In the genomic region with DNA sequence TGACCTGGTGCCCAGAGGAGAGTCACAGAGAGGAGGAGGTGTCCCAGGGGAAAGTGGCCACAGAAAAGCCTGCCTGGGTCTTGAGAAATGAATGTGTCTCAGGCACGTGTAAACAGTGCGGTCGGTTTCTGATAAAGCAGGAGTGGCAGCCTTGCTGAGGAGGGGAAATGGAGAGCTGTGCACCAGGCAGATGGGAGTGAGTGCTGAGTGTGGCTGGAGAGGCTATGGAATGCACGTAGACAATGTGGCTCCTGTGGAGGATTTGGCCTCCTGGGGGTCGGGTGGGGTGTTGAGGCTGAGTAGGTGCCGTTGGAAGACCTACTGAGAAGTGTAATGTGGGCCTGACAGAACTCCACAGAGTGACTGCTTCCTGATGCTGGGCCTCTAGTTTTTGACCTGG, we compare ENCODE assay signal across 9 mouse cellular contexts. TPM values are rescaled to one million over a fixed set of nuclear protein-coding genes. Genes with fewer than 3 reads are reported as not detected.
A peak's percentile ranks its signal among the peaks of the same experiment; 100 is the strongest.
DNase-seq lines count a peak whose midpoint lies in the region; ATAC-seq and TF ChIP-seq lines count a peak whose summit lies in the region.
"Not testable (repeated sequence)": the region's sequence is repeated elsewhere in the genome, so short reads cannot be mapped to it uniquely, and the experiment has no call there.
"Had no signal": no experiment of that assay in that cellular context is flagged by ENCODE, and none has a peak within 500 bp of the region (broad histone marks: within the 10 kb centered on the region; RNA-seq: fewer than 3 reads in every experiment).

No protein-coding gene starts in this region.

- not testable (repeated sequence) for H3K4me3 ChIP-seq in heart, embryonic 10.5 days; lung, embryonic 14.5 days (ENCODE audit: low read depth, low read length); lung, embryonic 16.5 days (ENCODE audit: low read length); midbrain, embryonic 10.5 days; stomach, postnatal 0 days (ENCODE audit: low read depth, low read length)

- not testable (repeated sequence) for H3K9ac ChIP-seq in lung, embryonic 14.5 days; lung, embryonic 16.5 days (ENCODE audit: low read length); stomach, postnatal 0 days (ENCODE audit: low read length)

- H3K27me3 ChIP-seq in heart, embryonic 10.5 days (ENCODE audit: insufficient read depth, poor library complexity, severe bottlenecking); lung, embryonic 14.5 days (ENCODE audit: insufficient read depth, low read length); lung, embryonic 16.5 days (ENCODE audit: control insufficient read depth, insufficient read depth, low read depth, low read length); midbrain, embryonic 10.5 days (ENCODE audit: low read depth, poor library complexity, severe bottlenecking); stomach, postnatal 0 days (ENCODE audit: control insufficient read depth, insufficient read depth, low read length): not testable (repeated sequence)

- 36% methylated on average over 6 of the region's 6 CpGs for whole genome bisulfite sequencing in heart, embryonic 10.5 days
- 13% methylated on average over 6 of the region's 6 CpGs for WGBS in lung, embryonic 14.5 days
- 7% methylated on average over 6 of the region's 6 CpGs for WGBS in lung, embryonic 16.5 days
- 75% methylated on average over 6 of the region's 6 CpGs for WGBS in midbrain, embryonic 10.5 days
- WGBS in stomach, postnatal 0 days: 34% methylated on average over 6 of the region's 6 CpGs

- H3K4me1 ChIP-seq in heart, embryonic 10.5 days: peaks cover 17% of the 10 kb centered on the region
- not testable (repeated sequence) for H3K4me1 ChIP-seq in lung, embryonic 14.5 days (ENCODE audit: insufficient read depth); lung, embryonic 16.5 days (replicated peaks; ENCODE audit: control insufficient read depth, insufficient read depth, low read length); midbrain, embryonic 10.5 days; stomach, postnatal 0 days (replicated peaks; ENCODE audit: control insufficient read depth, insufficient read depth)

- H3K36me3 ChIP-seq in heart, embryonic 10.5 days: peaks cover 60% of the 10 kb centered on the region
- peaks cover 43% of the 10 kb centered on the region for H3K36me3 ChIP-seq in lung, embryonic 14.5 days (ENCODE audit: insufficient read depth)
- H3K36me3 ChIP-seq in lung, embryonic 16.5 days (ENCODE audit: control insufficient read depth, insufficient read depth, low read length); stomach, postnatal 0 days (ENCODE audit: control insufficient read depth, insufficient read depth, low read length): not testable (repeated sequence)
- peaks cover 15% of the 10 kb centered on the region for H3K36me3 ChIP-seq in midbrain, embryonic 10.5 days

- TF ChIP-seq EP300 in stomach, postnatal 0 days (optimal IDR thresholded peaks at IDR 0.05): not testable (repeated sequence)

- ATAC-seq in lung, embryonic 14.5 days (ENCODE audit: insufficient read depth): peak; percentile 83
- peak; percentile 83 for ATAC-seq in lung, embryonic 16.5 days (ENCODE audit: low read depth)
- peak; percentile 59; the same call in 1 of the 2 replicates for ATAC-seq in stomach, postnatal 0 days (ENCODE audit: low FRiP score, low TSS enrichment)

- not testable (repeated sequence) for H3K4me2 ChIP-seq in lung, embryonic 14.5 days; lung, embryonic 16.5 days (ENCODE audit: low read depth, low read length); stomach, postnatal 0 days (replicated peaks; ENCODE audit: low read depth)

- H3K27ac ChIP-seq in heart, embryonic 10.5 days; midbrain, embryonic 10.5 days (replicated peaks); stomach, postnatal 0 days (replicated peaks): not testable (repeated sequence)
- peak overlapping the region; percentile 33; the same call in 1 of the 2 replicates for H3K27ac ChIP-seq in lung, embryonic 14.5 days (ENCODE audit: low read depth)
- peak overlapping the region; percentile 84 for H3K27ac ChIP-seq in lung, embryonic 16.5 days (ENCODE audit: low read length)

- not testable (repeated sequence) for H3K9me3 ChIP-seq in heart, embryonic 10.5 days; lung, embryonic 14.5 days (ENCODE audit: low read depth, low read length); lung, embryonic 16.5 days (ENCODE audit: control insufficient read depth, low read length); midbrain, embryonic 10.5 days (replicated peaks); stomach, postnatal 0 days (ENCODE audit: control insufficient read depth, low read length)

- TF ChIP-seq CTCF in lung, embryonic 14.5 days (IDR thresholded peaks at IDR 0.05; ENCODE audit: low read depth); stomach, postnatal 0 days (IDR thresholded peaks at IDR 0.05; ENCODE audit: low read depth): not testable (repeated sequence)

- peak; percentile 29 for DNase-seq in ZHBTc4 (ENCODE audit: low read depth, low spot score)
- peak; percentile 75 for DNase-seq in heart, embryonic 10.5 days (ENCODE audit: low spot score)
- peak; percentile 39 for DNase-seq in lung, embryonic 14.5 days
- peak; percentile 6 for DNase-seq in midbrain, embryonic 10.5 days (ENCODE audit: low spot score)
- not testable (repeated sequence) for DNase-seq in stomach, postnatal 0 days (ENCODE audit: low spot score)

RNA-seq across cellular contexts. Expression of gene Fam228a, which starts 32.6 kb away (rescaled TPM):
- polyA plus RNA-seq in heart, embryonic 10.5 days (2016; fragmentation: Nextera tagmentation; extraction: Ambion mirVana): 0.31 and 0.35 TPM in 2 replicates
- 0.39 and 0.41 TPM in 2 replicates for polyA plus RNA-seq in lung, embryonic 14.5 days (2014; fragmentation: Nextera tagmentation; extraction: Ambion mirVana)
- polyA plus RNA-seq in lung, embryonic 16.5 days (2015; fragmentation: Nextera tagmentation; extraction: Ambion mirVana): 0.13 and 0.34 TPM in 2 replicates
- 0.20 and 0.35 TPM in 2 replicates for polyA plus RNA-seq in midbrain, embryonic 10.5 days (2016; fragmentation: Nextera tagmentation; extraction: Ambion mirVana)
- polyA plus RNA-seq in stomach, postnatal 0 days (2015; fragmentation: Nextera tagmentation; extraction: Ambion mirVana): 0.05 and 0.19 TPM in 2 replicates
- polyA plus RNA-seq: adrenal gland, adult 2 months; erythroblast, embryonic 14.5 days; G1E had no signal
